Mouse (Mus musculus) embryonic fibroblast, embryonic 13.5 days (primary cell): ENCODE results near the gene Usp7.

ENCODE experiments used
- CTCF ChIP-seq: IDR thresholded peaks from 2 replicates; pipeline ENCODE4 v1.5.1; 2011; ENCODE audit warnings: mild to moderate bottlenecking, control low read depth, low read length, moderate library complexity, borderline replicate concordance; ENCODE audit not compliant: insufficient read depth
- POLR2A ChIP-seq: IDR thresholded peaks from 2 replicates; pipeline ENCODE4 v1.6.1; 2011; ENCODE audit warnings: low read depth, mild to moderate bottlenecking, control low read depth, low read length, moderate library complexity

- TF ChIP-seq POLR2A (no peak), CTCF (no peak)
Observed at GRCm38 (mm10) chr16:8778697-8779096, 13.4 kb downstream of the Usp7 start.
